Mouse (Mus musculus) spleen, postnatal 10 days (tissue): ENCODE measurements around the gene Sirt1.

ENCODE experiments used
- DNase-seq, 2 experiments: peaks; one replicate each; pipeline ENCODE4 v3.0.0; 2021 to 2022; ENCODE audit warnings: low spot score in 2 of 2

The Sirt1 gene

DNA sequence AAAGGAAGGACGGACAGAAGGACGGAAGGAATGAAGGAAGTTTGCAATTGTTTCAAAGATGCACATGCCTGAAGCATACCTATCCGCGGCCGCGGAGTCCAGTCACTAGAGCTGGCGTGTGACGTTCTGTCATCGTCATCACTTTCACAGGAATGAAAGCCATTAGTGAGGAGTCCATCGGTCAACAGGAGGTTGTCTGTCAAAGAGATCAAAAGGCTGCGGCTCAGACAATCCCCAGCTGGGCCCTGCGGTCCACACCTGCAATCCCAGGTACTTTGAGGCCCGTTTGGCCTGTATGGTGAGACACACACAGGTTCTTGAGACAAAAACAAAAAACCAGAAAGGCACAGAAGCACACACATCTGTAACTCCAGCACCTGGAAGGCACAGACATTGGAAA lies 44.6 kb downstream of the Sirt1 start:
- DNase-seq = no peak

DNA sequence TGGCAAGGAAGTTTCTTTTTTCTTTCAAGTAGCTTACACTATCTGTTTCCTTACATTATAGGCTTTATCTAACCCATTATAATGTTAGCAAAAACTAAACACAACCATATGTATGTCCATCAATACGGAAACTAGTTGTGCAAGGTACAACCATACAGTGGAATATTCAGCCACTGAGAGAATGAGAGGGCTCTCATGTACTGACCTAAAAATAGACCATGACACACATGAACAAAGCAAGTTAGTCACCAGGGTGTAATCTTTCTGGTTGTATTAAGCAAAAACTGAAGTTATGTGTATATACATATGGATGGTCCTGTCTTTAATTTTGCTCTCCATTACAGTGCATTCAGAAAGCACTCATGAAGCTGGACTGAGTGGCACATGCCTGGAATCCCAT lies 54.4 kb downstream of the Sirt1 start:
- DNase-seq = no peak

DNA sequence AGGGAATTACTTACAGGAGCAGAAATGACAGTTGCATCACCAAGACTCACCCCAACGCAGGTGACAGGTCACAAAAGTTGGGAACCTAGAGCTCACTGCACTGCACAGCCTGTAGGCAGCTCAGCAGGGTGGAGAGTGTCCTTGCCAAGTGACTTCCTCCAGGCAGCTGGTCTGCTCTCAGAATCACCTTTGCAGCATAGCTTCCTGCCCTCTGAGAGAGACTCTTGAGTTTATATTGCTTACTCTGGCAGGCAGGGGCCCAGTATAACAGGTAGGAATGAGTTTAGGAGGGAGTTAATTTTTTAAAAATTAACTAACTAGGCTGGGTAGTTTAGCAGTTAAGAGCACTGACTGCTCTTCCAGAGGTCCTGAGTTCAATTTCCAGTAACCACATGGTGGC lies 67.8 kb downstream of the Sirt1 start:
- DNase-seq = no peak

DNA sequence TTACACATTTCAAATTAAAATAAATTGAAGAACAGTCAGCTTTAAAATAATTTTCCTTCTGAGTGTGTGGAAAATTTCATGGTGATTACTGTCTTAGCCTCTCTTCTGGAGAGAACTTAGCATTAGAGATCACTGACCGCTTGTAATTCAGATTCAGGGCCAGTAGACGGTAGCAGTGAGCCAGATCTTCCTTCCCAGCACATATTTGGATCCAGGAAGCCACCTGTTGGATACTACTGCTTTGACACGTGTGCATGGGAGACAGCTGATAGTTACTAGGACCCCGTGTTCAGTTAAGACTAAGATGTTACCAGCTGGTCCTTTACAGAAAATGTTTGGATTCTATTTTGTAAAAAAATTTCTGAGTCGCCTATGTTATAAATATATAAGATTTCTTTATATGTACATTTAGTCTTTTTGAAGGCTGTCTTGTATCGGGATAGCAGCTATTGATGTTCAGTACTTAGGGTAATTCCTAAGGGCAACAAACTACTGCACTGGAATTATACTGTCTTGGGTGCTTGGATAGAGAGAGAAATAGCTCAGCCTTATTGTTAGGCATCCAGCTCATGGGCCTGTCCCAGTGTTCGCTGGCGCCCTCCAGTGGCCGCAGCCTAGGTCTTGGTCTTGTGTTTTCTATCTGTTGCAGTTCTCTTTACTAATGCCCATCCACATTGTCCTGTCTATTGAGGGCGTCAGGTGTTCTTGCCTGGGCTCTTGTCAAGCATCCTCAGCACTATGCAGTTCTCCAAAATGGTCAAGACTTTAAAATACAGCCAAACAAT lies 72.7 kb downstream of the Sirt1 start:
- DNase-seq = peak; percentile 82 to 93

DNA sequence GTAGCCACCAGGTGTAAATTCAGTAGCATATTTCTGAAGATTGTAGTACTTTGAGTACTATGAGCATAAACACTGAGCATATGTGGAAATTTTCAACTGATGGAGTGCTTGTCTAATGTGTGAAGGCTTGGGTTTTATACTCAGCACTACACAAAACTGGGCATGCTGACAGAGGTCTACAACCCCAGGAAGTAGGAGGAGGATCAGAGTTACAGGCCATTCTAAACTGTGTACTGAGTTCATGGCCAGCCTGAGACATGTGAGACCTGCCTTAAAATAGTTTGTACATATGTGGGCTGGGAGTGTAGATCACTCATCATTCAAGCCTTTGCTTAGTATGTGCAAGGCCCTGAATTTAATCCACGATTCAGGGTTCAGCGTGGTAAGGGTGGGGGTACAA lies 79.1 kb downstream of the Sirt1 start:
- no peak for DNase-seq

DNA sequence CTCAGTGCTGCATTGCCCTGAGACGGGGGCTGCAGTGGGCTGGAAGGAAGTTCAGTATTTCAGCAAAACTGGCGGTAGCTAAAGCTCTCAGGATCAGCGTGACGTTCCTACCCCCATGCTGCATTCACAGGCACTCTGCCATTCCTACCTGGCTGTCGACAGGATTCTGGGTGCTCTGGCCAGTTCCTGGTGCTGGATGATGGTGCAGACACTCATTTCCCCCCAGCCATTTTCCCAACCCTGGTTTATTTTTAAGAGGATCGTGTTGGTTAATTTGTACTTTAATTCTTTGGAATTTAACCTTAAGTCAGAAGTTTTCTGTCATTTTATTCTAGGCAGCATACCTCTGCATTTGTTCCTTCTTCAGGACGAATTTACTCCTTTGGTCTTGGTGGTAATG lies 98.7 kb downstream of the Sirt1 start:
- no peak for DNase-seq

DNA sequence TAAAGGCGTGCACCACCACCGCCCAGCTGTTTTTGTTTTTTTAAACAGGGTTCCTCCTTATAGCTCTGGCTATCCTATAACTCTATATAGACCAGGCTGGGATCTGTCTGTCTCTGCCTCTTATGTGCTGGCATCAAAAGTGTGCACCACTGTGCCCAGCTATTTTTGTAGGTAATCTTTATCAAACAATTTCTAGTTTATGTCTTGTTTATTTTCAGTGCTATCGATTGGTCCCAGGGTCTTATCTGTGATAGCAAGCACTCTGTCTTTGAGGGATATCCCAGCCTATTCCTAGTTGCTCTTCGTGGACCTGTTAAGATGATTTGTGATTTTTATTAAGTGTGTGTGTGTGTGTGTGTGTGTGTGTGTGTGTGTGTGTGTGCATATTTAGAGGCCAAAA lies 99.1 kb downstream of the Sirt1 start:
- DNase-seq = no peak

DNA sequence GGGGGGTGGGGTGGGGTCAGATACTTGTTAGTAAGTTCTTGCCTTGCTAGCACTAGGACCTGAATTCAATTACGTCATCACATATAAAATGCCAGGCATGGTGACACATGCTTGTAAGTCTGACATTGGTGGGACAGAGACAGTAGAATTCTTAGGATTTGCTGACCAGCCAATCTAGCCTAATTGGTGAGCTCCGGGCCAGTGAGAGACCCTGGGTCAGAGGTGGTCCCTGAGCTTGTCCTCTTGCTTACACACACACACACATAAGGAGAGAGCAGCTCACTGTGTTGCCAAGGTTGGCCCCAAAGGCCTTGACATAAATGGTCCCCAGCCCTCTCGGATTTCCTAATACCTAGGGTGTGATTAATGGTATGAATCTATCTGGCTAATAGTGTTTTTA lies 101.7 kb downstream of the Sirt1 start:
- DNase-seq = no peak

DNA sequence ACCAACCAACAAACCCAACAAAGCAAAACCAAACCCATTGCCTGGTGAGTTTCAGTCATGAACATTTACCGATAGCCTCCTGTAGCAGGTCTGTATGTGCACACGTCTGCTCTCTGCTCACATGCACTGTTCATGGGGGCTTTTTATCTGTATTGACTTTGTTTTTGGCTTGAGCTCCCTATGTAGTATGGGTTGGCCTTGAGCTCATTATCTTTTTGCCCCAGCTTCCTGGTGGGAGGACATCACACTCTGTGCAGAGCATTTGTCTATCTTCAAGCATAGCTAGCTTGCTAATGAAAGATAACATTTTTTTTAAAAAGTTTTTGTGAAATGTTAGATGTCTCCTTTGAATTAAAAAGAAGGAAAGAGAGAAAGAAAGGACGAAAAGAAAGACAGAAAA lies 104.5 kb downstream of the Sirt1 start:
- DNase-seq = peak in 1 of 2 experiments; percentile 34

DNA sequence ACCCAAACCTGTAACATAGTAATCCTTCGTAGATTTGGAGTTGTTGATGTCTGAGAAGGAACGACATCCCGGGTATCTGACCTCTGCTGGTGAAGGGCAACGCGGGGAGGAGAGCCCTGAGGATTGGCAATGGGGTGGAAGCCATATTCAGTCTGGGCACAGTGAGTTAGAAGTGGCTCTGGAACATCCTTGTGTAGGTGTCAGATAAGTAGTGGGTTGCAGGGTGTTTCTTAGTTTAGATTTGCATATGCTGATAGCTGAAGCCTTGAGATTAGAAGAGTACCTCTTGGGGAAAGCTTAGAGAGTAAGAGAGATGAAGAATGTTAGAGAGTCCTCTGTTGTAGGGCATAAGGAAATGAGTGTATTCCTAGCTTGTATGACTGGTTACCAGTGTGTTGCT lies 108.6 kb downstream of the Sirt1 start:
- no peak for DNase-seq

DNA sequence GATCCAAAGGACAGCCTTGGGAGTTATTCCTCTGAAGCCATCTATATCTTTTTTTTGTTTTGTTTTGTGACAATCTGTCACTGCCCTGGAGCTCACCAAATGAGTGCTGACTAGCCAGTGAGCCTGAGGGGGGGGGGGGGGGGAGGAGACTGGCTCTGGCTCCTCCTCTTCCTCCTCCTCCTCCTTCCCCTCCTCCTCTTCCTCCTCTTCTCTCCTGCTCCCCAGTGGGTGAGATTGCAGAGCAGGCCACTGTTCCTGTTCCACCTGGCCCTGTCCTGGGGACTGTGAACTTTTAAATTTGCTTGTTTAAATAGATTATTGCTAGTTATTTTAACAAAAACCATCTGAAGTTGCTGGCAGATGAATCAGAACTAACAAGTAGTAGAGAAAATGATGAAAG lies 109.1 kb downstream of the Sirt1 start:
- no peak for DNase-seq
